Mouse (Mus musculus): Measurements from ENCODE around the gene Dld. TPM values are rescaled to one million over a fixed set of nuclear protein-coding genes. Genes with fewer than 3 reads are reported as not detected.

The Dld gene
- polyA plus RNA-seq (2012; rRNA removed) = 18.9 and 24.4 TPM in 2 replicates

DNA sequence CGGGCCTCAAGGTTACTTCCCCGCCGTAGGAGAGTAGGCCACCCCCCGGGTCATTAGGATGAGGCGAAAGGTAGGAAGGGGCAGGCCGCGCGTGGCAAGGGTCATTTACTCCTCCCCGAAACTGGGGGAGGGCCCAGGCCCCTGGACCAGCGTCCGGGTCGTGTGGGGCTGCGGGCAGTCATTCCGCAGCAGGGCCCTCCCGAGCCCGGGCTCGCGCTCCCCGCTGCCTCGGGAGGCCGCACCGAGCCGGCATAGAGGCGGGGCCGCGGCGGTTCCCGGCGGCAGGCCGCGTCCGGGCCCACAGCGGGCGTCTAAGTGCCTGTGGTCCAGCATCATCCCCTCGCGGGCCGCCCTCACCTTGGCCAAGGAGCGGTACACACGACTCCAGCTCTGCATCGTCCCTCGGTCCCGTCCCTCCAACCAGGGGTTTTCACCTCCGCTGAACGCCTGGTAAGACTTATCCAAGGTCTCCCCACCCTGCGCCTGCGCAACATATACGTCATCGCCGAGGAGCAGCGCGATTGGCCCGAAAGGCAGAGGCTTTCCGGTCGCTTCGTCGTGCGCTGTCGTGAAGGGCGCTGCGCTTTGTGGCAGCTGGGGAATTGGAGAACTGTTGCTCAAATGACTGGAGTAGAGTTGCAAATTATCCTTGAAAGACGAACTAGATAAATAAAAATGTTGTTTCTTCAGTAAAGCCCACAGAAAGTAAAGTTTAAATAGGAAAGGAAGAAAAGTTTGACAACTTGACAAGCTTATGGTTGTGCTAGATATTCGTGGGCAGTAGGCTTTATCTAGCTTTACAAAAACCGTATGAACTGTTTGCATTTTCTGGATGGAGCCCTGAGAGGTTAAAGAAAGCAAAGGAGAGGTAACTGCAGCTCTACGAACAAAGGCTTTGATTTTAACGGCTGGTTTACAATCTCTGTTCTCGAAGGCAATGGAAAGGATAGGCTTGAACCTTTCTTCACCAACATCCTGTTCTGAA lies at the start of gene Dld:
TSS of gene Dld (minus strand) at position 510 of the 985 bp plus-strand sequence.
- TF ChIP-seq POLR2A (IDR thresholded peaks at IDR 0.05; ENCODE audit: control insufficient read depth, low read depth, low read length) (peak; percentile 93), CTCF (IDR thresholded peaks at IDR 0.05; ENCODE audit: control insufficient read depth, insufficient read depth, insufficient replicate concordance, low read depth, low read length) (no peak)
- H3K4me3 ChIP-seq (ENCODE audit: control insufficient read depth, low read depth, low read length) = peak within 1 kb of the TSS; percentile 96
- H3K4me1 ChIP-seq (ENCODE audit: control insufficient read depth, insufficient read depth, low read length) = peaks cover 2% of the 10 kb centered on the region; the same call in 1 of the 2 replicates
- peak within 1 kb of the TSS; percentile 80 for H3K27ac ChIP-seq (ENCODE audit: control insufficient read depth, insufficient read depth, low read depth, low read length)
- no peaks in the 10 kb centered on the region for H3K27me3 ChIP-seq (ENCODE audit: control insufficient read depth, insufficient read depth, low read length)
- peaks cover 1% of the 10 kb centered on the region for H3K36me3 ChIP-seq (ENCODE audit: control insufficient read depth, insufficient read depth, low read length)

DNA sequence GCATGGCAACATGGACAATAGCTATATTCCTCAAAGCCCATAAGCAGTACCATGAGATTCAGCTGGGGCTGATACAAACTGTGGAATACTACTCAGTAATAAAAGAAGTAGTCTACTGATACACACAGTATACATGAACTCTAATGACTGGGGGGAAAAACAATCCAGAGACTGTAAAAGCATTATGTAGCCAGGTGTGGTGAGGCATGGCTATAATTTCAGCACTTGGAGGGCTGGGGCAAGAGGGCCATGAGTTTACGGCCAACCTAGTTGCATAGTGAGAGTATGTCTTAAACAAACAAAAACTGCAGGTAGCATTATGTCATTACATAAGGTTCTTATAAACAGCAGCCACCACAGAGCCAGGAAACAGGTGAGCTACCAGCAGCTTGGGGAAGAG lies 49.6 kb upstream of the Dld start:
- Histone ChIP-seq H3K27ac (ENCODE audit: control insufficient read depth, insufficient read depth, low read depth, low read length) (no peak overlapping the region), H3K4me3 (ENCODE audit: control insufficient read depth, low read depth, low read length) (no peak overlapping the region)

DNA sequence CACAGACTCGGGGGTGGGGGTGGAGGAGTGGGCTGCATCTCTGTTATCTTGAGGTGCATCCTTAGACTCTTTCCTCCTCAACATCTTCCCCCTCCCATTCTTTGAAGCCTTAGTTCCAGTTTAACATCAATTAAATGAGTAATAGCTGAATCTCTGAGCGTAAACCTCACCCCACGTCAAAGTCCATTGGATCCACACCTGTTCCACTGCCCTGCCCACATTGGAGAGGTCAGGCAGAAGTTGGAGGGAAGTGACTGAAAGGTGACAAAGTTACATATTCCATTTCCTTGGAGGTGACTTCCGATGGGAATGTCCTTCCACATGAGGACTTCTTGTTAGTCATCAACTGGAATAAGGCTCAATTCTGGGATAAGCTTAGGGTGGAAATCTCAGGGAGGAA lies 46.5 kb upstream of the Dld start:
- Histone ChIP-seq H3K4me3 (ENCODE audit: control insufficient read depth, low read depth, low read length) (no peak overlapping the region), H3K27me3 (ENCODE audit: control insufficient read depth, insufficient read depth, low read length) (no peaks in the 10 kb centered on the region), H3K36me3 (ENCODE audit: control insufficient read depth, insufficient read depth, low read length) (no peaks in the 10 kb centered on the region), H3K4me1 (ENCODE audit: control insufficient read depth, insufficient read depth, low read length) (no peaks in the 10 kb centered on the region), H3K27ac (ENCODE audit: control insufficient read depth, insufficient read depth, low read depth, low read length) (no peak overlapping the region)
- no peak for TF ChIP-seq POLR2A (IDR thresholded peaks at IDR 0.05; ENCODE audit: control insufficient read depth, low read depth, low read length)
- TF ChIP-seq CTCF (IDR thresholded peaks at IDR 0.05; ENCODE audit: control insufficient read depth, insufficient read depth, insufficient replicate concordance, low read depth, low read length) = no peak

More for the DNA sequence above, 49.6 kb upstream of the Dld start:
- H3K27me3 ChIP-seq (ENCODE audit: control insufficient read depth, insufficient read depth, low read length) = no peaks in the 10 kb centered on the region
- TF ChIP-seq CTCF (IDR thresholded peaks at IDR 0.05; ENCODE audit: control insufficient read depth, insufficient read depth, insufficient replicate concordance, low read depth, low read length) (no peak), POLR2A (IDR thresholded peaks at IDR 0.05; ENCODE audit: control insufficient read depth, low read depth, low read length) (no peak)
- H3K36me3 ChIP-seq (ENCODE audit: control insufficient read depth, insufficient read depth, low read length) = no peaks in the 10 kb centered on the region
- H3K4me1 ChIP-seq (ENCODE audit: control insufficient read depth, insufficient read depth, low read length) = no peaks in the 10 kb centered on the region

DNA sequence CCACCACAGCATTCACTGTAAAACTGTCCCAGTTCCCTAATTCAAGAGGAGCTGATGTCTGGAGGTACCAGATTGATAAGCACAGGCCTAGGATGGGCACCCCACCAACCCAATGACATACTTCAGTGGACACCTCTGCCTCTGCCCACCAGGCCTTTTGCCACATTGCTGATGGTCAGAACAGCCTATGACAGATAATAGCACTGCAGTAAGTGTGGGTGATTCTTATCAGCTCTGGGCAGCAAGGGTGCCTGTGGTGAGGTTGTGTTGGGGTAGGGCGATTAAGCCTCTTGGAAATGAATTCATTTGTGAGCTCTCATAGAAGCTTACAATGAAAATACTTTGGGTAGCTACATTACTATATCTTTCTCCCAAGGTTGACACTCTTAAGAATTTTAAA lies 44.6 kb upstream of the Dld start:
- no peak for TF ChIP-seq CTCF (IDR thresholded peaks at IDR 0.05; ENCODE audit: control insufficient read depth, insufficient read depth, insufficient replicate concordance, low read depth, low read length)
- Histone ChIP-seq H3K36me3 (ENCODE audit: control insufficient read depth, insufficient read depth, low read length) (no peaks in the 10 kb centered on the region), H3K4me3 (ENCODE audit: control insufficient read depth, low read depth, low read length) (no peak overlapping the region), H3K27ac (ENCODE audit: control insufficient read depth, insufficient read depth, low read depth, low read length) (no peak overlapping the region), H3K4me1 (ENCODE audit: control insufficient read depth, insufficient read depth, low read length) (no peaks in the 10 kb centered on the region; the same call in none of the 2 replicates), H3K27me3 (ENCODE audit: control insufficient read depth, insufficient read depth, low read length) (no peaks in the 10 kb centered on the region)

DNA sequence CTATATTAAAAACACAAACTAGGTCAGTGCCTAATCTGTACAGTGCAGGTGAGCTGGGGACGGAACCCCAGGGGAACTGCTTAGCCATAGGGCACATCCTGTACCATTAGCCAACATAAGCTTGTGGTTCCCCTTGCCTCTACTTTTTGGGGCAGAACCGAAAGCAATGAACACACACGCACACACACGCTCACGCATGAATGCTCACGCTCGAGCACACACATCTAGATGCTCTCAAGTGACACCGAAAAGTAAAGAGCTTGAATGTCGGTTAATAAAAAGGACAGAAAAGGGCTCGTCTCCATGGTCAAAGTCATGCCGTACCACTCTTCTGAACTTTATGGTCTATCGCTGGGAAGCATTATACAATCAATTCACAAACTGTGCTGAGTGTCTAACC lies 40.4 kb upstream of the Dld start:
- Histone ChIP-seq H3K27me3 (ENCODE audit: control insufficient read depth, insufficient read depth, low read length) (no peaks in the 10 kb centered on the region), H3K36me3 (ENCODE audit: control insufficient read depth, insufficient read depth, low read length) (no peaks in the 10 kb centered on the region), H3K27ac (ENCODE audit: control insufficient read depth, insufficient read depth, low read depth, low read length) (no peak overlapping the region), H3K4me3 (ENCODE audit: control insufficient read depth, low read depth, low read length) (no peak overlapping the region), H3K4me1 (ENCODE audit: control insufficient read depth, insufficient read depth, low read length) (no peaks in the 10 kb centered on the region; the same call in none of the 2 replicates)
- TF ChIP-seq POLR2A (IDR thresholded peaks at IDR 0.05; ENCODE audit: control insufficient read depth, low read depth, low read length) = no peak
- TF ChIP-seq CTCF (IDR thresholded peaks at IDR 0.05; ENCODE audit: control insufficient read depth, insufficient read depth, insufficient replicate concordance, low read depth, low read length) = no peak

DNA sequence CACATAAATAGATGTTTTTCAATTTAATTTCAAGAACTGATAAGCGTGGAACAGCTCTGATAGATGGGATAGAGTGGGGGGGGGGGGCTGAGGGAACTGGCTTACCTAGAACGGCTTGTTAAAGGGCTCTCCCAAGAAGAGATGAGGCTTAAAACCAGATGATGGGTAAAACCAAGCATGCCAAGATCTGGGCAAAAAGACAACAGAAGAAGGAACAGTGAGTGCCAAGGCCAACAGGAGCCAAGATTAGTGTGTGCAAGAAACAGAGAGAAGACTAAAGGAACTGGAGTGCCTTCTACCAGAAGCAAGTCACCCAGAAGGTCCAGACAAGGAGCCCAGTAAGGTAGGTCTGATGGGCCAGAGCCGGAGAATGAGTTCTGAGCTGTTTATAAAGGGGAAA lies 39.3 kb upstream of the Dld start, which contains the start of gene Slc26a3:
TSS of gene Slc26a3 (plus strand) at position 301 of the 400 bp plus-strand sequence.
- no peaks in the 10 kb centered on the region for H3K36me3 ChIP-seq (ENCODE audit: control insufficient read depth, insufficient read depth, low read length)
- no peak for TF ChIP-seq POLR2A (IDR thresholded peaks at IDR 0.05; ENCODE audit: control insufficient read depth, low read depth, low read length)
- no peak for TF ChIP-seq CTCF (IDR thresholded peaks at IDR 0.05; ENCODE audit: control insufficient read depth, insufficient read depth, insufficient replicate concordance, low read depth, low read length)
- no peak within 1 kb of the TSS for H3K4me3 ChIP-seq (ENCODE audit: control insufficient read depth, low read depth, low read length)
- no peaks in the 10 kb centered on the region; the same call in none of the 2 replicates for H3K4me1 ChIP-seq (ENCODE audit: control insufficient read depth, insufficient read depth, low read length)
- H3K27me3 ChIP-seq (ENCODE audit: control insufficient read depth, insufficient read depth, low read length) = no peaks in the 10 kb centered on the region
- H3K27ac ChIP-seq (ENCODE audit: control insufficient read depth, insufficient read depth, low read depth, low read length) = no peak within 1 kb of the TSS

DNA sequence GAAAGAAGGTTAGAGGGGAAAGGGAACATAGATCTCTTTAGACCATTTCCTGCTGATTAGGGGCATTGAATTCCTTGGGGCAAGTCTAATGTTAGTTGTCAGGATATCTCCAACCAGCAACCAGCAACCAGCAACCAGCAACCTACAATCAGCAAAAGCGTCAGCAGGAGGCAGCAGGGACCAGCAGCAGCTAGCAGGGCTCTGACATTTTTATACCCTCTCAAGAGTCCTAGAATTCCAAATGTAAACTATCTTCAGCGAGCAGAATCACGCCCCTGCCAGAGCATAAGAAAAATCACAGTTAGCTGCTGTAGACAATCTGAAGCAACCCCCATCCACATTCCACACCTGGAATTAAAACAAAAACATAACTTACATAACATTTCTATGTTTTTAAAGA lies 36.0 kb upstream of the Dld start:
- Histone ChIP-seq H3K27ac (ENCODE audit: control insufficient read depth, insufficient read depth, low read depth, low read length) (no peak overlapping the region), H3K36me3 (ENCODE audit: control insufficient read depth, insufficient read depth, low read length) (no peaks in the 10 kb centered on the region), H3K4me3 (ENCODE audit: control insufficient read depth, low read depth, low read length) (no peak overlapping the region), H3K27me3 (ENCODE audit: control insufficient read depth, insufficient read depth, low read length) (no peaks in the 10 kb centered on the region), H3K4me1 (ENCODE audit: control insufficient read depth, insufficient read depth, low read length) (no peaks in the 10 kb centered on the region; the same call in none of the 2 replicates)
- TF ChIP-seq CTCF (IDR thresholded peaks at IDR 0.05; ENCODE audit: control insufficient read depth, insufficient read depth, insufficient replicate concordance, low read depth, low read length) (no peak), POLR2A (IDR thresholded peaks at IDR 0.05; ENCODE audit: control insufficient read depth, low read depth, low read length) (no peak)
